Mouse (Mus musculus): ENCODE measurements around the gene BC061237.
"Not testable (repeated sequence)": the region's sequence is repeated elsewhere in the genome, so short reads cannot be mapped to it uniquely, and the experiment has no call there.

BC061237 gene

GRCm38 (mm10) chr14:44492163-44492562 lies at the start of gene BC061237:
Gene BC061237, plus strand, starts transcription at chr14:44492463.
- DNase-seq, result not testable (repeated sequence)

GRCm38 (mm10) chr14:44517976-44518375 lies 25.7 kb downstream of the BC061237 start, which contains the start of gene Gm17093:
Gene Gm17093, plus strand, starts transcription at chr14:44518276.
- DNase-seq, result not testable (repeated sequence)

GRCm38 (mm10) chr14:44547961-44548360 lies 55.7 kb downstream of the BC061237 start:
- DNase-seq, result not testable (repeated sequence)
